In genomic region chr16:33859988-33860700, GRCm38 (mm10) we compare ENCODE assay signal across 8 mouse cellular contexts. TPM values are rescaled to one million over a fixed set of nuclear protein-coding genes. Genes with fewer than 3 reads are reported as not detected.
DNase-seq lines count a peak whose midpoint lies in the region; ATAC-seq lines count a peak whose summit lies in the region.

No protein-coding gene starts in this region.

- H3K9ac ChIP-seq in forebrain, embryonic 13.5 days: peak overlapping the region; percentile 21; the same call in 1 of the 2 replicates
- H3K9ac ChIP-seq in heart, embryonic 16.5 days (ENCODE audit: low read length): peak overlapping the region; percentile 40; the same call in 1 of the 2 replicates
- no peak overlapping the region for H3K9ac ChIP-seq in liver, embryonic 11.5 days (ENCODE audit: low read depth, low read length)
- no peak overlapping the region for H3K9ac ChIP-seq in neural tube, embryonic 14.5 days (replicated peaks; ENCODE audit: low read depth, low read length)

- no peaks in the 10 kb centered on the region for H3K36me3 ChIP-seq in forebrain, embryonic 13.5 days (ENCODE audit: poor library complexity, severe bottlenecking)
- H3K36me3 ChIP-seq in heart, embryonic 16.5 days (ENCODE audit: control insufficient read depth, insufficient read depth): no peaks in the 10 kb centered on the region
- no peaks in the 10 kb centered on the region for H3K36me3 ChIP-seq in liver, embryonic 11.5 days (ENCODE audit: control insufficient read depth, insufficient read depth, low read length)
- H3K36me3 ChIP-seq in neural tube, embryonic 14.5 days (ENCODE audit: control insufficient read depth, insufficient read depth, low read length): no peaks in the 10 kb centered on the region

- no peak overlapping the region for H3K4me3 ChIP-seq in forebrain, embryonic 13.5 days
- 0 out of 2 replicates have a peak overlapping the region, but pooled peaks have one; percentile 4 for H3K4me3 ChIP-seq in heart, embryonic 16.5 days (ENCODE audit: low read length)
- H3K4me3 ChIP-seq in liver, embryonic 11.5 days (ENCODE audit: low read depth, low read length): no peak overlapping the region
- H3K4me3 ChIP-seq in neural tube, embryonic 14.5 days (ENCODE audit: low read depth, low read length): no peak overlapping the region

- WGBS in forebrain, embryonic 13.5 days: 36% methylated on average over 14 of the region's 14 CpGs
- 44% methylated on average over 14 of the region's 14 CpGs for WGBS in heart, embryonic 16.5 days
- WGBS in liver, embryonic 11.5 days: 48% methylated on average over 14 of the region's 14 CpGs
- WGBS in neural tube, embryonic 14.5 days: 45% methylated on average over 14 of the region's 14 CpGs

- no peaks in the 10 kb centered on the region for H3K27me3 ChIP-seq in forebrain, embryonic 13.5 days
- no peaks in the 10 kb centered on the region for H3K27me3 ChIP-seq in heart, embryonic 16.5 days (ENCODE audit: control insufficient read depth, insufficient read depth, low read length)
- no peaks in the 10 kb centered on the region for H3K27me3 ChIP-seq in liver, embryonic 11.5 days (replicated peaks; ENCODE audit: control insufficient read depth, insufficient read depth, low read length)
- no peaks in the 10 kb centered on the region for H3K27me3 ChIP-seq in neural tube, embryonic 14.5 days (ENCODE audit: control insufficient read depth, insufficient read depth, low read length)

- peak; percentile 4 to 5 for DNase-seq in B cell, adult 2 months
- peak; percentile 95 for DNase-seq in adrenal gland, postnatal 36 days
- peak; percentile 80 for DNase-seq in kidney, postnatal 14 days
- no peak for DNase-seq in liver, embryonic 11.5 days (ENCODE audit: low spot score)
- no peak for DNase-seq in natural killer cell, adult 2 months (ENCODE audit: low spot score in 2 of 2)

- no peaks in the 10 kb centered on the region for H3K9me3 ChIP-seq in forebrain, embryonic 13.5 days (replicated peaks)
- H3K9me3 ChIP-seq in heart, embryonic 16.5 days (replicated peaks; ENCODE audit: control insufficient read depth, low read length): no peaks in the 10 kb centered on the region
- H3K9me3 ChIP-seq in liver, embryonic 11.5 days (ENCODE audit: control insufficient read depth, low read length): no peaks in the 10 kb centered on the region
- no peaks in the 10 kb centered on the region for H3K9me3 ChIP-seq in neural tube, embryonic 14.5 days (ENCODE audit: control insufficient read depth, low read length)

- peaks cover 10% of the 10 kb centered on the region for H3K4me1 ChIP-seq in forebrain, embryonic 13.5 days
- H3K4me1 ChIP-seq in heart, embryonic 16.5 days (ENCODE audit: control insufficient read depth, insufficient read depth, low read length): peaks cover 21% of the 10 kb centered on the region
- no peaks in the 10 kb centered on the region for H3K4me1 ChIP-seq in liver, embryonic 11.5 days (replicated peaks; ENCODE audit: control insufficient read depth, insufficient read depth, low read length)
- H3K4me1 ChIP-seq in neural tube, embryonic 14.5 days (ENCODE audit: control insufficient read depth, insufficient read depth, low read length): peaks cover 10% of the 10 kb centered on the region; the same call in 1 of the 2 replicates

- ATAC-seq in forebrain, embryonic 13.5 days: peak; percentile 85
- ATAC-seq in heart, embryonic 16.5 days (replicated peaks; ENCODE audit: extremely low read depth, insufficient read depth, low FRiP score): peak; percentile 79
- ATAC-seq in liver, embryonic 11.5 days (replicated peaks; ENCODE audit: low FRiP score): no peak
- peak; percentile 91 for ATAC-seq in neural tube, embryonic 14.5 days (ENCODE audit: low read depth)

- H3K4me2 ChIP-seq in forebrain, embryonic 13.5 days: peak overlapping the region; percentile 42
- peak overlapping the region; percentile 46; the same call in 1 of the 2 replicates for H3K4me2 ChIP-seq in heart, embryonic 16.5 days (ENCODE audit: low read depth, low read length)
- peak overlapping the region; percentile 13; the same call in 1 of the 2 replicates for H3K4me2 ChIP-seq in liver, embryonic 11.5 days
- H3K4me2 ChIP-seq in neural tube, embryonic 14.5 days (ENCODE audit: low read depth, low read length): peak overlapping the region; percentile 14; the same call in 1 of the 2 replicates

- no peak overlapping the region for H3K27ac ChIP-seq in forebrain, embryonic 13.5 days
- peak overlapping the region; percentile 82 for H3K27ac ChIP-seq in heart, embryonic 16.5 days (ENCODE audit: low read length)
- H3K27ac ChIP-seq in liver, embryonic 11.5 days (ENCODE audit: low read depth, low read length): no peak overlapping the region
- H3K27ac ChIP-seq in neural tube, embryonic 14.5 days (ENCODE audit: low read depth, low read length): no peak overlapping the region

RNA-seq across cellular contexts. Expression of gene Itgb5, which starts 30.7 kb away (rescaled TPM):
- total RNA-seq in adrenal gland, postnatal 36 days (2021): 100 to 1,000 TPM; 178 to 230 TPM
- 1.8 and 2.5 TPM in 2 replicates for polyA plus RNA-seq in forebrain, embryonic 13.5 days (2015; fragmentation: Nextera tagmentation; extraction: Ambion mirVana)
- 29.4 and 50.3 TPM in 2 replicates for polyA plus RNA-seq in heart, embryonic 16.5 days (2015; fragmentation: Nextera tagmentation; extraction: Ambion mirVana)
- polyA plus RNA-seq in liver, embryonic 11.5 days (2014; fragmentation: Nextera tagmentation; extraction: Ambion mirVana): 24.8 and 25.0 TPM in 2 replicates
- polyA plus RNA-seq in neural tube, embryonic 14.5 days (2014; fragmentation: Nextera tagmentation; extraction: Ambion mirVana): 13.8 and 22.0 TPM in 2 replicates

Comparison
In these comparisons a context has a peak if more than half of its experiments do, and no peak if none do; other contexts are left out.
1. DNase-seq: peak in B cell, adult 2 months (2 of 2), adrenal gland, postnatal 36 days (2 of 2) and kidney, postnatal 14 days (single experiment); none in liver, embryonic 11.5 days (single experiment) and natural killer cell, adult 2 months (0 of 2).
2. H3K9ac ChIP-seq: peak in forebrain, embryonic 13.5 days (single experiment) and heart, embryonic 16.5 days (single experiment); none in liver, embryonic 11.5 days (single experiment) and neural tube, embryonic 14.5 days (single experiment).
3. Peak in every context shown above with its lines, with median percentiles within 50 percentile points of each other: H3K4me2 ChIP-seq.